Mouse (Mus musculus) c-Kit-positive CD71-positive TER-119-positive erythroid progenitor cells, embryonic 14.5 days (primary cell): ENCODE data around the gene G2e3.

ENCODE experiments used
- DNase-seq: peaks from one replicate; pipeline ENCODE4 v3.0.0-alpha.2; 2013; ENCODE audit warnings: low spot score

The G2e3 gene

GRCm38 (mm10) chr12:51347988-51348697 is at the start of gene G2e3:
G2e3 (plus strand) TSS chr12:51348061.
- DNase-seq, result peak; percentile 72

- DNase-seq, result no peak
Measured at GRCm38 (mm10) chr12:51323604-51324003, 24.3 kb upstream of the G2e3 start.

GRCm38 (mm10) chr12:51326819-51327218 is 21.0 kb upstream of the G2e3 start:
- no peak for DNase-seq

- no peak for DNase-seq
Measured at GRCm38 (mm10) chr12:51337014-51337413, 10.8 kb upstream of the G2e3 start.

- no peak for DNase-seq
Measured at GRCm38 (mm10) chr12:51346121-51346520, 1.7 kb upstream of the G2e3 start.

- no peak for DNase-seq
Measured at GRCm38 (mm10) chr12:51348698-51348998, 787 bp downstream of the G2e3 start.

GRCm38 (mm10) chr12:51355296-51355695 is 7.4 kb downstream of the G2e3 start:
- no peak for DNase-seq

GRCm38 (mm10) chr12:51361294-51361693 is 13.4 kb downstream of the G2e3 start:
- DNase-seq, result no peak

- no peak for DNase-seq
Measured at GRCm38 (mm10) chr12:51362898-51363297, 15.0 kb downstream of the G2e3 start.

GRCm38 (mm10) chr12:51368504-51368903 is 20.6 kb downstream of the G2e3 start:
- DNase-seq, result no peak

- peak; percentile 90 for DNase-seq
Measured at GRCm38 (mm10) chr12:51377003-51377887, 29.4 kb downstream of the G2e3 start, which contains the start of gene Scfd1. Scfd1 (plus strand) TSS chr12:51377510.

GRCm38 (mm10) chr12:51377888-51378190 is 30.0 kb downstream of the G2e3 start:
- DNase-seq, result no peak

GRCm38 (mm10) chr12:51399871-51400270 is 52.0 kb downstream of the G2e3 start:
- no peak for DNase-seq

GRCm38 (mm10) chr12:51402060-51402698 is 54.3 kb downstream of the G2e3 start:
- no peak for DNase-seq

- DNase-seq, result no peak
Measured at GRCm38 (mm10) chr12:51403987-51404586, 56.2 kb downstream of the G2e3 start.

GRCm38 (mm10) chr12:51411362-51411761 is 63.5 kb downstream of the G2e3 start:
- no peak for DNase-seq
